Mouse (Mus musculus) Patski (cell line): Measurements from ENCODE around the gene Gm43738. TPM values are rescaled to one million over a fixed set of nuclear protein-coding genes. Genes with fewer than 3 reads are reported as not detected.
"Not testable (repeated sequence)": the region's sequence is repeated elsewhere in the genome, so short reads cannot be mapped to it uniquely, and the experiment has no call there.

Experiments used
- ATAC-seq: fragments of 100-300 bp; one replicate; pipeline ENCODE4 v1.8.0; 2021
- CTCF ChIA-PET: fragments of 350-600 bp; sonication (Branson Sonifier 250); formaldehyde crosslinking; loops from one replicate; lab custom pipeline; 2022; ENCODE audit warnings: inconsistent platforms; lab: Charles Lee
- POLR2A ChIA-PET: fragments of 350-600 bp; sonication (Branson Sonifier 250); formaldehyde crosslinking; loops from one replicate; lab custom pipeline; 2022; ENCODE audit warnings: antibody characterized with exemption, inconsistent platforms; lab: Charles Lee
- DNase-seq: peaks from one replicate; pipeline ENCODE4 v3.0.0-alpha.2; 2011; ENCODE audit warnings: low read depth, low spot score
- H3K27me3 ChIP-seq: fragments of 371-371 bp; one replicate; pipeline ENCODE4 v1.5.1; 2021
- CTCF ChIP-seq: fragments of 100-300 bp; IDR thresholded peaks from one replicate; pipeline ENCODE4 v1.5.1; 2021
- in situ Hi-C: fragments of 300-500 bp; cut with MboI; formaldehyde crosslinking; loops from 3 replicates; pipeline ENCODE4 v1.11.1; 2018; ENCODE audit warnings: low pct_unique_long_range_greater_than_20kb, mixed read lengths
- polyA plus RNA-seq: library from polyadenylated mRNA; unstranded; gene quantifications from one replicate; pipeline ENCODE4 v1.2.3, GENCODE M21; 2021

Gene Gm43738
- polyA plus RNA-seq, 1 experiment from 2014 or later, result 0.19 TPM

GRCm38 (mm10) chr3:89090694-89091655 lies 9.9 kb downstream of the Gm43738 start:
- no peak for TF ChIP-seq CTCF
- POLR2A ChIA-PET, result interaction anchor here (0.6 to 1.6 kb wide), 11 partner anchors 8 to 124 kb away, joined by 3 to 8 read pairs (median 5); partner anchors contain the start of genes Clk2, Fdps, Gm43738 and Hcn3
- DNase-seq (peak; percentile 57), ATAC-seq (peak; percentile 67)
- H3K27me3 ChIP-seq, result no peaks in the 10 kb centered on the region
- in situ Hi-C loops, result loop anchor here (5.0 kb wide), 1 partner anchor 66 kb away; no protein-coding TSS in a partner anchor
- CTCF ChIA-PET, result interaction anchor here (0.8 to 3.2 kb wide), 16 partner anchors 8 to 151 kb away, joined by 3 to 16 read pairs (median 4); partner anchors contain the start of genes Clk2 and Scamp3

GRCm38 (mm10) chr3:89089882-89090591 lies 10.9 kb downstream of the Gm43738 start:
- no peak for TF ChIP-seq CTCF
- H3K27me3 ChIP-seq, result no peaks in the 10 kb centered on the region
- DNase-seq (peak; percentile 68), ATAC-seq (peak; percentile 66)
- CTCF ChIA-PET, result interaction anchor here (0.9 to 2.4 kb wide), 9 partner anchors 9 to 151 kb away, joined by 3 to 8 read pairs (median 4); partner anchors contain the start of genes Clk2 and Scamp3
- POLR2A ChIA-PET, result interaction anchor here (0.6 to 1.6 kb wide), 6 partner anchors 70 to 1239 kb away, joined by 3 to 6 read pairs (median 4); partner anchors contain the start of genes Hcn3 and Thbs3
- in situ Hi-C loops, result loop anchor here (5.0 kb wide), 3 partner anchors 67 to 127 kb away; partner anchors contain the start of gene Thbs3

GRCm38 (mm10) chr3:89088974-89089373 lies 11.9 kb downstream of the Gm43738 start:
- POLR2A ChIA-PET, result interaction anchor here (1.1 kb wide), 1 partner anchor 15 kb away, joined by 6 read pairs; no protein-coding TSS in a partner anchor
- TF ChIP-seq CTCF, result no peak

GRCm38 (mm10) chr3:89087338-89088110 lies 13.4 kb downstream of the Gm43738 start:
- ChIA-PET POLR2A (interaction anchor here (0.6 to 1.1 kb wide), 6 partner anchors 8 to 184 kb away, joined by 3 to 6 read pairs (median 3); partner anchors contain the start of genes Scamp3 and Thbs3), CTCF (interaction anchor here (0.9 to 2.2 kb wide), 16 partner anchors 9 to 157 kb away, joined by 3 to 9 read pairs (median 4); partner anchors contain the start of genes Hcn3 and Scamp3)
- TF ChIP-seq CTCF, result no peak
- no peak for DNase-seq
- ATAC-seq, result no peak
- no peaks in the 10 kb centered on the region for H3K27me3 ChIP-seq
- in situ Hi-C loops, result loop anchor here (5.0 kb wide), 2 partner anchors 105 to 130 kb away; partner anchors contain the start of gene Thbs3

More at GRCm38 (mm10) chr3:89088974-89089373, 11.9 kb downstream of the Gm43738 start:
- ATAC-seq (no peak), DNase-seq (no peak)
- no peaks in the 10 kb centered on the region for H3K27me3 ChIP-seq
- in situ Hi-C loops, result loop anchor here (5.0 kb wide), 2 partner anchors 103 to 128 kb away; partner anchors contain the start of gene Thbs3
- CTCF ChIA-PET, result interaction anchor here (1.5 to 2.4 kb wide), 2 partner anchors 75 to 150 kb away, joined by 3 to 8 read pairs; partner anchors contain the start of gene Clk2

- CTCF ChIA-PET, result interaction anchor here (1.0 kb wide), 2 partner anchors 8 to 145 kb away, joined by 3 read pairs; no protein-coding TSS in a partner anchor
- no peak for ATAC-seq
- DNase-seq, result no peak
- in situ Hi-C loops, result loop anchor here (5.0 kb wide), 2 partner anchors 108 to 133 kb away; partner anchors contain the start of gene Thbs3
- H3K27me3 ChIP-seq, result no peaks in the 10 kb centered on the region
- no peak for TF ChIP-seq CTCF
- POLR2A ChIA-PET, result interaction anchor here (0.5 kb wide), 1 partner anchor 100 kb away, joined by 3 read pairs; no protein-coding TSS in a partner anchor
Observed at GRCm38 (mm10) chr3:89084654-89085190, 16.2 kb downstream of the Gm43738 start.

- in situ Hi-C loops, result no loop called here
- H3K27me3 ChIP-seq, result no peaks in the 10 kb centered on the region
- CTCF ChIA-PET, result no interaction called here
- TF ChIP-seq CTCF, result no peak
- POLR2A ChIA-PET, result no interaction called here
- ATAC-seq, result no peak
- DNase-seq, result no peak
Observed at GRCm38 (mm10) chr3:89084133-89084532, 16.8 kb downstream of the Gm43738 start.

- POLR2A ChIA-PET, ATAC-seq, in situ Hi-C loops, DNase-seq, H3K27me3 ChIP-seq, CTCF ChIA-PET: not testable (repeated sequence)
Observed at GRCm38 (mm10) chr3:89082287-89082686, 18.6 kb downstream of the Gm43738 start.

- POLR2A ChIA-PET, result interaction anchor here (0.7 kb wide), 1 partner anchor 11 kb away, joined by 3 read pairs; no protein-coding TSS in a partner anchor
- DNase-seq, result no peak
Observed at GRCm38 (mm10) chr3:89077383-89077782, 23.5 kb downstream of the Gm43738 start.

More at GRCm38 (mm10) chr3:89077383-89077782, 23.5 kb downstream of the Gm43738 start:
- TF ChIP-seq CTCF, result no peak
- no peak for ATAC-seq
- in situ Hi-C loops, result no loop called here
- CTCF ChIA-PET, result interaction anchor here (1.3 kb wide), 3 partner anchors 8 to 15 kb away, joined by 3 to 4 read pairs (median 3); no protein-coding TSS in a partner anchor
- H3K27me3 ChIP-seq, result no peaks in the 10 kb centered on the region
